Mouse (Mus musculus) forebrain, embryonic 10.5 days (tissue): ENCODE data around the gene Tmprss11e. TPM values are rescaled to one million over a fixed set of nuclear protein-coding genes. Genes with fewer than 3 reads are reported as not detected.

Experiments used
- DNase-seq: peaks from one replicate; pipeline ENCODE4 v3.0.0-alpha.2; 2017; ENCODE audit warnings: low spot score; ENCODE audit errors: extremely low spot score
- H3K27ac ChIP-seq: fragments of 300-500 bp; sonication (generic); 2 replicates; pipeline ENCODE4 v1.5.1; 2016; ENCODE audit warnings: mild to moderate bottlenecking
- H3K27me3 ChIP-seq: fragments of 300-500 bp; sonication (generic); 2 replicates; pipeline ENCODE4 v1.6.1; 2016; ENCODE audit warnings: mild to moderate bottlenecking; ENCODE audit not compliant: poor library complexity, severe bottlenecking
- H3K36me3 ChIP-seq: fragments of 300-500 bp; sonication (generic); replicated peaks from 2 replicates; pipeline ENCODE4 v1.6.1; 2016; ENCODE audit warnings: mild to moderate bottlenecking, moderate library complexity
- H3K4me1 ChIP-seq: fragments of 300-500 bp; sonication (generic); 2 replicates; pipeline ENCODE4 v1.6.1; 2016
- H3K4me3 ChIP-seq: fragments of 300-500 bp; sonication (generic); 2 replicates; pipeline ENCODE4 v1.5.1; 2016; ENCODE audit warnings: mild to moderate bottlenecking, moderate library complexity
- H3K9me3 ChIP-seq: fragments of 300-500 bp; sonication (generic); 2 replicates; pipeline ENCODE4 v1.6.1; 2016; ENCODE audit warnings: mild to moderate bottlenecking, moderate library complexity
- WGBS: fragments of 180-500 bp; shearing (Covaris S2); methylation state at CpG from one replicate; pipeline ENCODE4 v1.1.7; 2016; 5-methylcytosine and 5-hydroxymethylcytosine counted together
- polyA plus RNA-seq: library from polyadenylated mRNA; unstranded; fragments of >200 nt; fragmentation: Nextera tagmentation; extraction: Ambion mirVana; gene quantifications from 2 replicates; pipeline ENCODE4 v1.2.1, GENCODE M21; 2016

Tmprss11e gene
- not detected in 2 replicates for polyA plus RNA-seq

DNA sequence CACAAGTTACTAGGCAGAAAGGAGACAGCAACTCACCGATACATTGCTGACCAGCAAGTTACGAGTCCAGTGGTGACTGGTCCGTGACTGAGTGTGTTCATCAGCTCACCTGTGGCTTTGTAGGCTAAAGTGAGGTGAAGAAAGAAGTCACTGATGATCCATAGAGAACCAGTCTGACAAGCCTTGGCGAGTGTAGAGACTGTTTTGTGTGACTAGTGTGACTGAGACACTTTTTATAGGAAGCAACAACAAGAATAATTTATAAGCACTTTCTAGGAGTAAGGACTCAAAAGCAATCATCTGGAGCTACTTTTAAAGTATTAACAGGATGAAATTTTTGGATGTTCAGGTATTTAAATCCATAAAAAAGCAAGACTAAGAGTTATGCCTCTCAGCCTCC, at the start of gene Tmprss11e:
Gene Tmprss11e, minus strand, starts transcription at position 101 of the 400 bp plus-strand sequence.
- H3K4me3 ChIP-seq = no peak within 1 kb of the TSS
- H3K27ac ChIP-seq = no peak within 1 kb of the TSS
- no peaks in the 10 kb centered on the region for H3K9me3 ChIP-seq
- no peaks in the 10 kb centered on the region; the same call in 1 of the 2 replicates for H3K27me3 ChIP-seq
- peaks cover 8% of the 10 kb centered on the region; the same call in 1 of the 2 replicates for H3K4me1 ChIP-seq
- no peak for DNase-seq
- no peaks in the 10 kb centered on the region for H3K36me3 ChIP-seq
- 83% methylated on average over 4 of the region's 4 CpGs for WGBS

- no peaks in the 10 kb centered on the region for H3K36me3 ChIP-seq
- 82% methylated on average over 8 of the region's 8 CpGs for WGBS
- H3K9me3 ChIP-seq = no peaks in the 10 kb centered on the region
- no peaks in the 10 kb centered on the region for H3K27me3 ChIP-seq
- H3K27ac ChIP-seq = no peak overlapping the region
- H3K4me3 ChIP-seq = no peak overlapping the region
- no peaks in the 10 kb centered on the region for H3K4me1 ChIP-seq
- DNase-seq = no peak
Observed at GRCm38 (mm10) chr5:86792807-86793206, 47.2 kb upstream of the Tmprss11e start.

DNA sequence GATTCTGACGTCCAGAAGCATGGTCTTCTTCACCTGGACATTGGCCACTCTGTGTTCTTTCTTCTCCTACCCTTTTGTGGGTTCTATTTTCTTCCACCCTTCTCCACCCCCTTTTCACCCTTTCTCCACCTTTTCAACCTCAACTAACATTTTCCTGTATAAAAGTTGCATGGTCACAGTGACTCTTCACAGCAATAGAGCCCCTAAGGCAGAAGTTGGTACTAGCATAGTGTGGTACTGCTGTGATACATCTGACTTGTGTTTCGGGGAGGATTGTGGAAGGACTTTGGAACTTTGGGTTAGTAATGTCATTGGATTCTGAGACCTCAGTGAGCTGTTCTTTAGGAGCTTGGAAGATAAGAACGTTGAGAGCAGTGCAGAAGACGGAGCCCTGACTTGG, 46.6 kb upstream of the Tmprss11e start:
- Histone ChIP-seq H3K4me3 (no peak overlapping the region), H3K9me3 (no peaks in the 10 kb centered on the region), H3K36me3 (no peaks in the 10 kb centered on the region), H3K4me1 (no peaks in the 10 kb centered on the region), H3K27me3 (no peaks in the 10 kb centered on the region), H3K27ac (no peak overlapping the region)
- DNase-seq = no peak
- 76% methylated on average over 4 of the region's 4 CpGs for WGBS

DNA sequence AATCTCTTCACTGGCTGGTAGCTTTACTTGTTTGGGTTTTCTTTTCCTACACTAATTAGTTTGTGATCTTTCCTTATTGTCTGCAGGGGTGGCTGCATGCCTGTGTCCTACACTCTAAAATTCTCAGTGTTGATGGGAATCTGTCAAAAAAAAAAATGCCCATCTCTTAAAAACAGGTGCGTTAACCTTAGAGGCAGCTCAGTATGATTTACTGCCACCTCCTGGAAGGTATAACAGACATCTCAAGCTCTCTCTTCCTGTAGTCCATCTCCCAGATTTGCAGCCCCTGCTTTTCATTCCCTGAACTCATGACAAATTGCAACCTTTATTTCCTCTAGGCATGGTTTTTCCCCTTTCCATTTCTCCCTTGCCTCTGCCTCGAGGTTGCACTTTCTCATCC, 44.3 kb upstream of the Tmprss11e start:
- no peaks in the 10 kb centered on the region for H3K9me3 ChIP-seq
- H3K27me3 ChIP-seq = no peaks in the 10 kb centered on the region
- 0 out of 2 replicates have a peak, but pooled peaks cover 3% of the 10 kb centered on the region for H3K4me1 ChIP-seq
- H3K4me3 ChIP-seq = no peak overlapping the region
- 83% methylated on average over 2 of the region's 2 CpGs for WGBS
- DNase-seq = no peak
- no peak overlapping the region for H3K27ac ChIP-seq
- no peaks in the 10 kb centered on the region for H3K36me3 ChIP-seq

DNA sequence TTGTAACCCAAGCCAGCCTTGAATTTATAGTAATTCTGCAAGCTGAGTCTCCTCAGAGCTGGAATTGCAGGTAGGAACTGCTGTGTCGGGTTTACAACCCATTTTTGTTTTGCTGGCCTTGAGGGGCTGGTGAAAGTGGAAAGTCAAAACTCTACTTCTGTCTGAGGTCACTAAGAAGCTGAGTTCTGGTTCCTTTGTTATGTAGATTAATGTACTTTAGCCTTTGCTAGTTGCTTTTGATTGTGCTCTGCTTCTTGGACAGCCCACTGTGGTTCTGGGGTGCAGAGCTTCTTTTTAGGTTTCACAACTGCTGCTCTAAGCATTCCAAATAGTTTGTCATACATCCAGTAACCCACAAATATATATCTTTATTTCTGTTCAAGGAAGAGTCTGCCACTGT, 41.2 kb upstream of the Tmprss11e start:
- Histone ChIP-seq H3K27ac (no peak overlapping the region), H3K9me3 (no peaks in the 10 kb centered on the region), H3K36me3 (no peaks in the 10 kb centered on the region), H3K4me1 (0 out of 2 replicates have a peak, but pooled peaks cover 3% of the 10 kb centered on the region), H3K27me3 (no peaks in the 10 kb centered on the region), H3K4me3 (no peak overlapping the region)
- WGBS = 53% methylated on average over 1 of the region's 1 CpGs
- DNase-seq = no peak

DNA sequence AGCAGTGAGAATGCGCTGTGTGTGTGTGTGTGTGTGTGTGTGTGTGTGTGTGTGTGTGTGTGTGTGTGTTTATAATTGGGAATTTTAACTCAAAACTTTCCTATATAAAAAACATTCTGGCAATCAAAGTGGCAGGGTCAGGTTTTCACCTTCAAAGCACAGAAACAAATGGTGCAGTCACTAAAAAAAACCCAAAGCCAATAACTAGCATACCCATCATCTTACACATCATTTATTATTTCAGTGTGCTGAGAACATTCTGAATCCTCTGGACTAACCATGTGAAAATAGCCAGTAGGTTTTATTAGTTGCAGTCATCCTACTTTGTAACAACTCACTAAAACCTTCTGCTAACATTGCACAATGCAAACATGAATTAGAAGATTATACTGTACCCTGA, 38.6 kb upstream of the Tmprss11e start:
- DNase-seq = no peak
- H3K27ac ChIP-seq = no peak overlapping the region
- H3K9me3 ChIP-seq = no peaks in the 10 kb centered on the region
- no peak overlapping the region for H3K4me3 ChIP-seq
- WGBS = 76% methylated on average over 1 of the region's 1 CpGs
- H3K27me3 ChIP-seq = no peaks in the 10 kb centered on the region
- H3K36me3 ChIP-seq = no peaks in the 10 kb centered on the region
- 0 out of 2 replicates have a peak, but pooled peaks cover 3% of the 10 kb centered on the region for H3K4me1 ChIP-seq

GRCm38 (mm10) chr5:86783059-86783458, 37.4 kb upstream of the Tmprss11e start:
- Histone ChIP-seq H3K9me3 (no peaks in the 10 kb centered on the region), H3K27me3 (no peaks in the 10 kb centered on the region), H3K36me3 (no peaks in the 10 kb centered on the region), H3K27ac (no peak overlapping the region), H3K4me3 (no peak overlapping the region), H3K4me1 (0 out of 2 replicates have a peak, but pooled peaks cover 3% of the 10 kb centered on the region)
- WGBS = 73% methylated on average over 8 of the region's 8 CpGs
- DNase-seq = no peak

- no peak for DNase-seq
- Histone ChIP-seq H3K9me3 (no peaks in the 10 kb centered on the region), H3K36me3 (no peaks in the 10 kb centered on the region), H3K27ac (no peak overlapping the region), H3K27me3 (no peaks in the 10 kb centered on the region), H3K4me3 (no peak overlapping the region), H3K4me1 (no peaks in the 10 kb centered on the region)
- WGBS = 86% methylated on average over 1 of the region's 1 CpGs
Observed at GRCm38 (mm10) chr5:86778471-86778870, 32.9 kb upstream of the Tmprss11e start.

GRCm38 (mm10) chr5:86776941-86777340, 31.3 kb upstream of the Tmprss11e start:
- H3K4me3 ChIP-seq = no peak overlapping the region
- H3K4me1 ChIP-seq = no peaks in the 10 kb centered on the region
- H3K36me3 ChIP-seq = no peaks in the 10 kb centered on the region
- WGBS = 87% methylated on average over 5 of the region's 5 CpGs
- no peak overlapping the region for H3K27ac ChIP-seq
- no peak for DNase-seq
- H3K27me3 ChIP-seq = no peaks in the 10 kb centered on the region
- no peaks in the 10 kb centered on the region for H3K9me3 ChIP-seq

GRCm38 (mm10) chr5:86771010-86771409, 25.4 kb upstream of the Tmprss11e start:
- Histone ChIP-seq H3K27ac (no peak overlapping the region), H3K9me3 (no peaks in the 10 kb centered on the region), H3K27me3 (no peaks in the 10 kb centered on the region), H3K4me1 (no peaks in the 10 kb centered on the region), H3K4me3 (no peak overlapping the region), H3K36me3 (no peaks in the 10 kb centered on the region)
- DNase-seq = no peak

DNA sequence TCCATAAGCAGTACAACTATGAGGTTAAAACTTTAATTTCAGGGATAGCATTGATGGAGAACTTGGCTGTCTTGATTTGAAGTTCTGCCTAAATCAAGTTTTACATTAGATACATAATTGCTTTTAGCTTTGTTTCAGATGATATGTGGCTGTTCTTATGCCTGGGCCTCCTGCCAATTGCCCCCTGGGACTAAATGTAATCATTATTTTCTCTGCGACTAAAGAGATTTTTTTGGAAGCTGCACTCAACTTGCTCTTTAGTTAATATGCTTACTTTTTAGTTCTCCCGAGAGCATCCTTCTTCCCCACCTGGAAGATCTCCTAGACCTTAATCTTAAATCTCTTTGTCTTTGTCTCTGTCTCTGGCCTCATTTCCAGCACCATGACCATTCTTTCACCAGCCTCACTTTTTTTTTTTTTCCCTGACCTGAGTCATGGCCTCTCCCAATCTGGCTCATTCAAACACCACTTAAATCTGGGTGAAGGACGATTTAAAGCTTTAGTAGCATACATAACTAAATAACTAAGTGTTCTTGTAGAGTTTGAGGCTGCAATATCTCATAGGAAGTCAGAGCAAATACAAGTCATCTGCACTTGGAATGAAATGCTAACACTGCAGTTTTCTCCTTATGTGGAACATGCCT, 23.5 kb upstream of the Tmprss11e start:
- H3K4me3 ChIP-seq = no peak overlapping the region
- no peak overlapping the region for H3K27ac ChIP-seq
- no peaks in the 10 kb centered on the region for H3K9me3 ChIP-seq
- DNase-seq = no peak
- no peaks in the 10 kb centered on the region for H3K4me1 ChIP-seq
- no peaks in the 10 kb centered on the region for H3K27me3 ChIP-seq
- H3K36me3 ChIP-seq = no peaks in the 10 kb centered on the region
- 73% methylated on average over 3 of the region's 3 CpGs for WGBS

- 83% methylated on average over 3 of the region's 3 CpGs for WGBS
- no peak for DNase-seq
- Histone ChIP-seq H3K9me3 (no peaks in the 10 kb centered on the region), H3K27me3 (no peaks in the 10 kb centered on the region; the same call in 1 of the 2 replicates), H3K4me1 (peaks cover 8% of the 10 kb centered on the region; the same call in 1 of the 2 replicates), H3K27ac (no peak overlapping the region), H3K4me3 (no peak overlapping the region), H3K36me3 (no peaks in the 10 kb centered on the region)
Observed at GRCm38 (mm10) chr5:86742796-86743195, 2.8 kb downstream of the Tmprss11e start.

GRCm38 (mm10) chr5:86741146-86741545, 4.5 kb downstream of the Tmprss11e start:
- no peaks in the 10 kb centered on the region; the same call in 1 of the 2 replicates for H3K27me3 ChIP-seq
- 84% methylated on average over 5 of the region's 5 CpGs for WGBS
- H3K4me3 ChIP-seq = no peak overlapping the region
- H3K4me1 ChIP-seq = peaks cover 6% of the 10 kb centered on the region; the same call in 1 of the 2 replicates
- H3K9me3 ChIP-seq = no peaks in the 10 kb centered on the region
- no peaks in the 10 kb centered on the region for H3K36me3 ChIP-seq
- no peak for DNase-seq
- H3K27ac ChIP-seq = no peak overlapping the region
